36 mouse cellular contexts compared by ENCODE assay signal in the genomic region with DNA sequence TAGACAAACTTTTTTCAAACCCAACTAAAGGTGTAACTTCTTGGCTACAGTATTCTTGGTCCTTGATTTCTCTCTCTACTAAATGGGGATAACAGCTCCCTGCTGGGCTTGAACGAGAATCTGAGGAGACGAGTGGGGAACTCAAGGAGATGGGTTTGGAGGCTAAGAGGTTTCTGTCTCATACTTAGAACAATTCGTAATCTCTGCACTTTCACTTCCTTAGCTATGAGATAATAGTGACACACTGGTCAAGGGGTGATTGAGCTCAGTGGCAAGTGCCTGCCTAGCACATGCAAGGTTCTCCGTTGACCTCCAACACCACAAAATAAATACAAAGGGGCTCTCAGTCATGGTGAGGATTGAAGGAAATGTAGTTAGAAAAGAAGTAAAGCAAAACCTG.
"Had no signal": no experiment of that assay in that cellular context is flagged by ENCODE, and none has a peak within 500 bp of the region (broad histone marks: within the 10 kb centered on the region; RNA-seq: fewer than 3 reads in every experiment).

No protein-coding gene starts in this region.

- H3K9ac ChIP-seq: heart, embryonic 12.5 days; heart, embryonic 13.5 days; heart, embryonic 15.5 days; hindbrain, embryonic 12.5 days; hindbrain, embryonic 13.5 days; hindbrain, embryonic 14.5 days; hindbrain, embryonic 15.5 days; intestine, embryonic 15.5 days; kidney, embryonic 15.5 days had no signal

- H3K27ac ChIP-seq: heart, embryonic 10.5 days; heart, embryonic 13.5 days; heart, embryonic 15.5 days; hindbrain, embryonic 10.5 days; hindbrain, embryonic 12.5 days; hindbrain, embryonic 13.5 days; hindbrain, embryonic 14.5 days; hindbrain, embryonic 15.5 days; hindbrain, postnatal 0 days; intestine, embryonic 15.5 days; kidney, embryonic 15.5 days; kidney, postnatal 0 days; layer of hippocampus, adult 2 months; left cerebral cortex, adult 2 months had no signal

- H3K27me3 ChIP-seq: heart, embryonic 12.5 days; heart, embryonic 15.5 days; hindbrain, embryonic 12.5 days; hindbrain, embryonic 13.5 days; hindbrain, embryonic 15.5 days; intestine, embryonic 15.5 days; kidney, embryonic 15.5 days had no signal

- H3K36me3 ChIP-seq: heart, embryonic 15.5 days; hindbrain, embryonic 15.5 days; intestine, embryonic 15.5 days; kidney, embryonic 15.5 days had no signal

- H3K4me3 ChIP-seq: heart, embryonic 10.5 days; heart, embryonic 12.5 days; heart, embryonic 13.5 days; heart, embryonic 15.5 days; hindbrain, embryonic 10.5 days; hindbrain, embryonic 12.5 days; hindbrain, embryonic 13.5 days; hindbrain, embryonic 15.5 days; intestine, embryonic 15.5 days; kidney, embryonic 15.5 days; layer of hippocampus, adult 2 months; left cerebral cortex, adult 2 months had no signal

- H3K4me1 ChIP-seq: heart, embryonic 15.5 days had no signal

- H3K4me2 ChIP-seq: heart, embryonic 11.5 days; heart, embryonic 12.5 days; heart, embryonic 13.5 days; heart, embryonic 15.5 days; hindbrain, embryonic 12.5 days; hindbrain, embryonic 13.5 days; hindbrain, embryonic 14.5 days; hindbrain, embryonic 15.5 days; intestine, embryonic 15.5 days; kidney, embryonic 15.5 days had no signal

- H3K9me3 ChIP-seq: heart, embryonic 10.5 days; heart, embryonic 13.5 days; heart, embryonic 15.5 days; hindbrain, embryonic 12.5 days; hindbrain, embryonic 13.5 days; hindbrain, embryonic 15.5 days; intestine, embryonic 15.5 days; kidney, embryonic 15.5 days had no signal

- ATAC-seq: hindbrain, embryonic 16.5 days; hindbrain, postnatal 0 days; inflammation-experienced regulatory T-cells, adult 6 months; intestine, embryonic 15.5 days; intestine, embryonic 16.5 days; intestine, postnatal 0 days had no signal

- DNase-seq: heart, postnatal 10 days; heart, postnatal 14 days; heart, postnatal 36 days; heart, postnatal 4 days; kidney, adult 11 months; kidney, adult 18-20 months; kidney, adult 2 months; kidney, adult 8-10 months; kidney, adult 9 months; kidney, postnatal 10 days; kidney, postnatal 14 days; kidney, postnatal 25 days; kidney, postnatal 36 days; kidney, postnatal 4 days; layer of hippocampus, adult 9-11 months; layer of hippocampus, postnatal 36 days had no signal
